Mouse (Mus musculus) heart, embryonic 15.5 days (tissue): Measurements from ENCODE around the gene Flnc. TPM values are rescaled to one million over a fixed set of nuclear protein-coding genes. Genes with fewer than 3 reads are reported as not detected.
A peak's percentile ranks its signal among the peaks of the same experiment; 100 is the strongest.

Experiments
- ATAC-seq: fragments of 200-750 bp; cut with Nextera tagmentation; replicated peaks from 2 replicates; pipeline ENCODE4 v1.8.0; 2017; ENCODE audit warnings: low read depth, moderate TSS enrichment; ENCODE audit not compliant: insufficient number of reproducible peaks, insufficient read depth, low FRiP score
- H3K27ac ChIP-seq: fragments of 300-500 bp; sonication (generic); 2 replicates; pipeline ENCODE4 v1.5.1; 2015; ENCODE audit warnings: mild to moderate bottlenecking, inconsistent platforms
- H3K27me3 ChIP-seq: fragments of 300-500 bp; sonication (generic); 2 replicates; pipeline ENCODE4 v1.6.1; 2015; ENCODE audit warnings: inconsistent platforms
- H3K36me3 ChIP-seq: fragments of 300-500 bp; sonication (generic); 2 replicates; pipeline ENCODE4 v1.6.1; 2015; ENCODE audit warnings: mild to moderate bottlenecking, inconsistent platforms
- H3K4me1 ChIP-seq: fragments of 300-500 bp; sonication (generic); replicated peaks from 2 replicates; pipeline ENCODE4 v1.6.1; 2015; ENCODE audit warnings: inconsistent platforms
- H3K4me2 ChIP-seq: fragments of 300-500 bp; sonication (generic); 2 replicates; pipeline ENCODE4 v1.6.1; 2015; ENCODE audit warnings: inconsistent platforms, mild to moderate bottlenecking, moderate library complexity
- H3K4me3 ChIP-seq: fragments of 300-500 bp; sonication (generic); 2 replicates; pipeline ENCODE4 v1.5.1; 2015; ENCODE audit warnings: mild to moderate bottlenecking, inconsistent platforms
- H3K9ac ChIP-seq: fragments of 300-500 bp; sonication (generic); 2 replicates; pipeline ENCODE4 v1.6.1; 2015; ENCODE audit warnings: mild to moderate bottlenecking, inconsistent platforms
- H3K9me3 ChIP-seq: fragments of 300-500 bp; sonication (generic); replicated peaks from 2 replicates; pipeline ENCODE4 v1.6.1; 2016; ENCODE audit warnings: inconsistent platforms
- WGBS: fragments of 180-500 bp; shearing (Covaris S2); methylation state at CpG from one replicate; pipeline ENCODE4 v1.1.7; 2015; ENCODE audit warnings: mixed read lengths; 5-methylcytosine and 5-hydroxymethylcytosine counted together
- polyA plus RNA-seq: library from polyadenylated mRNA; unstranded; fragments of >200 nt; fragmentation: Nextera tagmentation; extraction: Ambion mirVana; gene quantifications from 2 replicates; pipeline ENCODE4 v1.2.1, GENCODE M21; 2015

Flnc gene
- polyA plus RNA-seq, 1 experiment from 2014 or later: 39.1 TPM

GRCm38 (mm10) chr6:29432156-29432555 lies 900 bp upstream of the Flnc start:
- H3K4me3 ChIP-seq: no peak overlapping the region; the same call in 1 of the 2 replicates
- H3K9ac ChIP-seq: peak overlapping the region; percentile 35; the same call in 1 of the 2 replicates
- peaks cover 55% of the 10 kb centered on the region for H3K4me1 ChIP-seq
- no peaks in the 10 kb centered on the region for H3K27me3 ChIP-seq
- H3K9me3 ChIP-seq: no peaks in the 10 kb centered on the region
- no peak for ATAC-seq
- H3K27ac ChIP-seq: peak overlapping the region; percentile 98
- H3K4me2 ChIP-seq: peak overlapping the region; percentile 74
- no peaks in the 10 kb centered on the region for H3K36me3 ChIP-seq
- 30% methylated on average over 3 of the region's 3 CpGs for WGBS

GRCm38 (mm10) chr6:29432676-29433037 lies 399 bp upstream of the Flnc start:
- Histone ChIP-seq H3K27ac (peak overlapping the region; percentile 98), H3K9me3 (no peaks in the 10 kb centered on the region), H3K27me3 (no peaks in the 10 kb centered on the region), H3K4me1 (peaks cover 58% of the 10 kb centered on the region), H3K9ac (peak overlapping the region; percentile 88), H3K4me3 (peak overlapping the region; percentile 74), H3K4me2 (peak overlapping the region; percentile 74), H3K36me3 (peaks cover 4% of the 10 kb centered on the region; the same call in 1 of the 2 replicates)
- no peak for ATAC-seq

GRCm38 (mm10) chr6:29433804-29434795 lies 1.0 kb downstream of the Flnc start:
- Histone ChIP-seq H3K4me3 (peak overlapping the region; percentile 74), H3K4me2 (peak overlapping the region; percentile 74), H3K27me3 (no peaks in the 10 kb centered on the region), H3K9ac (peak overlapping the region; percentile 88), H3K9me3 (no peaks in the 10 kb centered on the region), H3K27ac (peak overlapping the region; percentile 98), H3K4me1 (peaks cover 59% of the 10 kb centered on the region), H3K36me3 (peaks cover 18% of the 10 kb centered on the region)
- ATAC-seq: peak; percentile 47
- WGBS: 3% methylated on average over 27 of the region's 27 CpGs

- no peaks in the 10 kb centered on the region for H3K9me3 ChIP-seq
- peaks cover 60% of the 10 kb centered on the region for H3K4me1 ChIP-seq
- H3K27ac ChIP-seq: peak overlapping the region; percentile 98
- peak overlapping the region; percentile 74 for H3K4me3 ChIP-seq
- H3K9ac ChIP-seq: peak overlapping the region; percentile 88
- H3K27me3 ChIP-seq: no peaks in the 10 kb centered on the region
- WGBS: 2% methylated on average over 12 of the region's 13 CpGs
- peaks cover 28% of the 10 kb centered on the region for H3K36me3 ChIP-seq
- H3K4me2 ChIP-seq: peak overlapping the region; percentile 74
- peak; percentile 40 for ATAC-seq
Measured at GRCm38 (mm10) chr6:29434911-29435691, 2.0 kb downstream of the Flnc start.

- Histone ChIP-seq H3K27ac (peak overlapping the region; percentile 98), H3K4me3 (peak overlapping the region; percentile 74), H3K36me3 (peaks cover 37% of the 10 kb centered on the region), H3K9ac (peak overlapping the region; percentile 88), H3K4me1 (peaks cover 51% of the 10 kb centered on the region), H3K9me3 (no peaks in the 10 kb centered on the region), H3K27me3 (no peaks in the 10 kb centered on the region), H3K4me2 (peak overlapping the region; percentile 74)
- WGBS: 11% methylated on average over 6 of the region's 6 CpGs
- peak; percentile 9; the same call in 1 of the 2 replicates for ATAC-seq
Measured at GRCm38 (mm10) chr6:29435940-29436451, 2.9 kb downstream of the Flnc start.

GRCm38 (mm10) chr6:29436461-29436934 lies 3.4 kb downstream of the Flnc start:
- Histone ChIP-seq H3K4me2 (peak overlapping the region; percentile 74), H3K4me1 (peaks cover 50% of the 10 kb centered on the region), H3K4me3 (peak overlapping the region; percentile 74), H3K27ac (peak overlapping the region; percentile 98), H3K9ac (peak overlapping the region; percentile 88), H3K9me3 (no peaks in the 10 kb centered on the region), H3K27me3 (no peaks in the 10 kb centered on the region), H3K36me3 (peaks cover 42% of the 10 kb centered on the region)
- ATAC-seq: 0 out of 2 replicates have a peak, but pooled peaks have one; percentile 7
- 8% methylated on average over 11 of the region's 11 CpGs for WGBS

GRCm38 (mm10) chr6:29439251-29439650 lies 6.2 kb downstream of the Flnc start:
- Histone ChIP-seq H3K27ac (no peak overlapping the region), H3K4me1 (peaks cover 31% of the 10 kb centered on the region), H3K4me3 (no peak overlapping the region), H3K36me3 (peaks cover 70% of the 10 kb centered on the region), H3K27me3 (no peaks in the 10 kb centered on the region), H3K4me2 (no peak overlapping the region), H3K9me3 (no peaks in the 10 kb centered on the region), H3K9ac (0 out of 2 replicates have a peak overlapping the region, but pooled peaks have one; percentile 11)
- 64% methylated on average over 4 of the region's 4 CpGs for WGBS
- ATAC-seq: no peak

- Histone ChIP-seq H3K27ac (no peak overlapping the region), H3K4me2 (no peak overlapping the region), H3K36me3 (peaks cover 75% of the 10 kb centered on the region), H3K4me3 (no peak overlapping the region), H3K9me3 (no peaks in the 10 kb centered on the region), H3K9ac (no peak overlapping the region), H3K27me3 (no peaks in the 10 kb centered on the region), H3K4me1 (peaks cover 31% of the 10 kb centered on the region)
- WGBS: 83% methylated on average over 6 of the region's 6 CpGs
- ATAC-seq: no peak
Measured at GRCm38 (mm10) chr6:29439789-29440188, 6.7 kb downstream of the Flnc start.

GRCm38 (mm10) chr6:29444773-29445172 lies 11.7 kb downstream of the Flnc start:
- H3K4me1 ChIP-seq: 0 out of 2 replicates have a peak, but pooled peaks cover 3% of the 10 kb centered on the region
- WGBS: 66% methylated on average over 11 of the region's 11 CpGs
- H3K9me3 ChIP-seq: no peaks in the 10 kb centered on the region
- no peaks in the 10 kb centered on the region for H3K27me3 ChIP-seq
- no peak overlapping the region for H3K4me3 ChIP-seq
- ATAC-seq: no peak
- no peak overlapping the region for H3K9ac ChIP-seq
- H3K36me3 ChIP-seq: peaks cover 100% of the 10 kb centered on the region
- H3K4me2 ChIP-seq: no peak overlapping the region
- no peak overlapping the region for H3K27ac ChIP-seq

GRCm38 (mm10) chr6:29445354-29445753 lies 12.3 kb downstream of the Flnc start:
- no peak overlapping the region for H3K27ac ChIP-seq
- H3K36me3 ChIP-seq: peaks cover 100% of the 10 kb centered on the region
- H3K9ac ChIP-seq: no peak overlapping the region
- H3K4me2 ChIP-seq: no peak overlapping the region
- H3K9me3 ChIP-seq: no peaks in the 10 kb centered on the region
- no peak for ATAC-seq
- 82% methylated on average over 7 of the region's 7 CpGs for WGBS
- H3K4me1 ChIP-seq: 0 out of 2 replicates have a peak, but pooled peaks cover 3% of the 10 kb centered on the region
- no peak overlapping the region for H3K4me3 ChIP-seq
- no peaks in the 10 kb centered on the region for H3K27me3 ChIP-seq

GRCm38 (mm10) chr6:29449858-29450257 lies 16.8 kb downstream of the Flnc start:
- no peak for ATAC-seq
- H3K9me3 ChIP-seq: no peaks in the 10 kb centered on the region
- no peak overlapping the region for H3K27ac ChIP-seq
- no peaks in the 10 kb centered on the region for H3K27me3 ChIP-seq
- H3K36me3 ChIP-seq: peaks cover 99% of the 10 kb centered on the region
- H3K4me2 ChIP-seq: no peak overlapping the region
- no peak overlapping the region for H3K9ac ChIP-seq
- H3K4me1 ChIP-seq: 0 out of 2 replicates have a peak, but pooled peaks cover 2% of the 10 kb centered on the region
- 37% methylated on average over 4 of the region's 4 CpGs for WGBS
- H3K4me3 ChIP-seq: no peak overlapping the region
